Mouse (Mus musculus): ENCODE measurements around the gene Crat.

- no peak for TF ChIP-seq POLR2A (IDR thresholded peaks at IDR 0.05; ENCODE audit: extremely low read depth, insufficient read depth, low read length)
- no peak for TF ChIP-seq CTCF (IDR thresholded peaks at IDR 0.05; ENCODE audit: low read depth, low read length)
Observed at GRCm38 (mm10) chr2:30451525-30451924, 35.9 kb upstream of the Crat start.
